Mouse (Mus musculus) heart, postnatal 10 days (tissue): ENCODE results near the gene Pcsk5. TPM values are rescaled to one million over a fixed set of nuclear protein-coding genes. Genes with fewer than 3 reads are reported as not detected.

Source experiments
- DNase-seq, 2 experiments: peaks; one replicate each; pipeline ENCODE4 v3.0.0; 2021
- intact Hi-C: fragments of 180-260 bp; cut with DNase I; formaldehyde crosslinking; loops from one replicate; pipeline ENCODE4 v1.15.1; 2025
- total RNA-seq, 2 experiments: library from RNA; stranded (reverse); gene quantifications; 2 replicates each; pipeline ENCODE4 v1.2.3; 2021

Pcsk5 gene
- total RNA-seq, 2 experiments from 2014 or later, result 6.7 TPM

- intact Hi-C loops, result no loop called here
- no peak for DNase-seq
These were observed 84.6 kb downstream of the Pcsk5 start for GRCm38 (mm10) chr19:17752841-17753240.

GRCm38 (mm10) chr19:17748331-17748730 lies 89.1 kb downstream of the Pcsk5 start:
- intact Hi-C loops, result no loop called here
- no peak for DNase-seq

GRCm38 (mm10) chr19:17745380-17745779 lies 92.1 kb downstream of the Pcsk5 start:
- DNase-seq, result no peak
- intact Hi-C loops, result no loop called here

- intact Hi-C loops, result no loop called here
These were observed 92.9 kb downstream of the Pcsk5 start for GRCm38 (mm10) chr19:17744474-17745069.

GRCm38 (mm10) chr19:17741465-17741864 lies 96.0 kb downstream of the Pcsk5 start:
- DNase-seq, result no peak
- intact Hi-C loops, result no loop called here

More at GRCm38 (mm10) chr19:17744474-17745069, 92.9 kb downstream of the Pcsk5 start:
- DNase-seq, result peak in 1 of 2 experiments; percentile 6

GRCm38 (mm10) chr19:17732676-17733277 lies 104.7 kb downstream of the Pcsk5 start:
- intact Hi-C loops, result no loop called here
- no peak for DNase-seq

- DNase-seq, result no peak
- intact Hi-C loops, result no loop called here
These were observed 120.4 kb downstream of the Pcsk5 start for GRCm38 (mm10) chr19:17717066-17717465.

- DNase-seq, result peak; percentile 23 to 27
- intact Hi-C loops, result no loop called here
These were observed 122.0 kb downstream of the Pcsk5 start for GRCm38 (mm10) chr19:17715281-17715955.

GRCm38 (mm10) chr19:17691626-17692025 lies 145.8 kb downstream of the Pcsk5 start:
- DNase-seq, result no peak
- intact Hi-C loops, result no loop called here

- intact Hi-C loops, result no loop called here
- DNase-seq, result no peak
These were observed 159.1 kb downstream of the Pcsk5 start for GRCm38 (mm10) chr19:17678371-17678770.

- intact Hi-C loops, result no loop called here
- no peak for DNase-seq
These were observed 174.8 kb downstream of the Pcsk5 start for GRCm38 (mm10) chr19:17662676-17663075.

- intact Hi-C loops, result no loop called here
- no peak for DNase-seq
These were observed 175.2 kb downstream of the Pcsk5 start for GRCm38 (mm10) chr19:17662271-17662670.

GRCm38 (mm10) chr19:17659321-17659720 lies 178.1 kb downstream of the Pcsk5 start:
- no peak for DNase-seq
- intact Hi-C loops, result no loop called here

- intact Hi-C loops, result no loop called here
- no peak for DNase-seq
These were observed 186.5 kb downstream of the Pcsk5 start for GRCm38 (mm10) chr19:17650831-17651502.

- DNase-seq, result no peak
- intact Hi-C loops, result no loop called here
These were observed 187.5 kb downstream of the Pcsk5 start for GRCm38 (mm10) chr19:17649967-17650366.

- no peak for DNase-seq
- intact Hi-C loops, result no loop called here
These were observed 194.2 kb downstream of the Pcsk5 start for GRCm38 (mm10) chr19:17643128-17643797.

GRCm38 (mm10) chr19:17635984-17636383 lies 201.4 kb downstream of the Pcsk5 start:
- peak in 1 of 2 experiments; percentile 18 for DNase-seq

GRCm38 (mm10) chr19:17615646-17616045 lies 221.8 kb downstream of the Pcsk5 start:
- no peak for DNase-seq
- intact Hi-C loops, result no loop called here

More at GRCm38 (mm10) chr19:17635984-17636383, 201.4 kb downstream of the Pcsk5 start:
- intact Hi-C loops, result no loop called here

GRCm38 (mm10) chr19:17606510-17606909 lies 230.9 kb downstream of the Pcsk5 start:
- DNase-seq, result no peak
- intact Hi-C loops, result no loop called here

- DNase-seq, result no peak
- intact Hi-C loops, result no loop called here
These were observed 231.3 kb downstream of the Pcsk5 start for GRCm38 (mm10) chr19:17606093-17606492.

- peak in 1 of 2 experiments; percentile 5 for DNase-seq
- intact Hi-C loops, result no loop called here
These were observed 234.1 kb downstream of the Pcsk5 start for GRCm38 (mm10) chr19:17603322-17603721.
